Mouse (Mus musculus): ENCODE measurements around the gene Dmrt1.

Gene Dmrt1

DNA sequence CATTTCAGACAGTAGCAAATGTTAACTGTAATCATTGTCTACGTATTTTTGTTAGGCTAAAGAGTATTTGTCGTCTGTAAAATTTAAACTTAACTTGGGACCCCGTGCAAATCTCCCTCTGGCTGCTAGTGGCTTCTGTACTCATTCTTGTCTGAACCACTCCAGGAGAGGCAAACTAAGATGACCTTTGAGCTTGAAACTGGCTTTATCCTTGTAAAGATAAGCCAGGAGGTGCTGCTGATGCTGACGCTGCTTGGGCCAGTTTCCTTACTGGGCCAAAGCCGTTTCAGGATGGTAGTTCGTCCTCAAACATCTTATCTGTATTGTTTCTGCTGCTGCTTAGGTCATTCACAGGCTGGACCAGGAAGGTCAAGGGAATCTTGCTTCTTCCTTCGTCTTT, 64.4 kb downstream of the Dmrt1 start:
- no peak for DNase-seq (ENCODE audit: low read depth)

- DNase-seq (ENCODE audit: low read depth): no peak
These were observed 69.0 kb downstream of the Dmrt1 start for GRCm38 (mm10) chr19:25574431-25574830.

- no peak for DNase-seq (ENCODE audit: low read depth)
These were observed 69.8 kb downstream of the Dmrt1 start for GRCm38 (mm10) chr19:25574981-25575814.

GRCm38 (mm10) chr19:25578358-25578757, 72.9 kb downstream of the Dmrt1 start:
- no peak for DNase-seq (ENCODE audit: low read depth)

GRCm38 (mm10) chr19:25579440-25579839, 74.0 kb downstream of the Dmrt1 start:
- DNase-seq (ENCODE audit: low read depth): no peak

GRCm38 (mm10) chr19:25597717-25598232, 92.4 kb downstream of the Dmrt1 start:
- no peak for DNase-seq (ENCODE audit: low read depth)

- no peak for DNase-seq (ENCODE audit: low read depth)
These were observed 93.2 kb downstream of the Dmrt1 start for GRCm38 (mm10) chr19:25598626-25599025.

- no peak for DNase-seq (ENCODE audit: low read depth)
These were observed 96.5 kb downstream of the Dmrt1 start for GRCm38 (mm10) chr19:25601966-25602365.

GRCm38 (mm10) chr19:25607461-25608205, 102.2 kb downstream of the Dmrt1 start:
- DNase-seq (ENCODE audit: low read depth): no peak

GRCm38 (mm10) chr19:25608206-25608580, 102.8 kb downstream of the Dmrt1 start:
- DNase-seq (ENCODE audit: low read depth): no peak

DNA sequence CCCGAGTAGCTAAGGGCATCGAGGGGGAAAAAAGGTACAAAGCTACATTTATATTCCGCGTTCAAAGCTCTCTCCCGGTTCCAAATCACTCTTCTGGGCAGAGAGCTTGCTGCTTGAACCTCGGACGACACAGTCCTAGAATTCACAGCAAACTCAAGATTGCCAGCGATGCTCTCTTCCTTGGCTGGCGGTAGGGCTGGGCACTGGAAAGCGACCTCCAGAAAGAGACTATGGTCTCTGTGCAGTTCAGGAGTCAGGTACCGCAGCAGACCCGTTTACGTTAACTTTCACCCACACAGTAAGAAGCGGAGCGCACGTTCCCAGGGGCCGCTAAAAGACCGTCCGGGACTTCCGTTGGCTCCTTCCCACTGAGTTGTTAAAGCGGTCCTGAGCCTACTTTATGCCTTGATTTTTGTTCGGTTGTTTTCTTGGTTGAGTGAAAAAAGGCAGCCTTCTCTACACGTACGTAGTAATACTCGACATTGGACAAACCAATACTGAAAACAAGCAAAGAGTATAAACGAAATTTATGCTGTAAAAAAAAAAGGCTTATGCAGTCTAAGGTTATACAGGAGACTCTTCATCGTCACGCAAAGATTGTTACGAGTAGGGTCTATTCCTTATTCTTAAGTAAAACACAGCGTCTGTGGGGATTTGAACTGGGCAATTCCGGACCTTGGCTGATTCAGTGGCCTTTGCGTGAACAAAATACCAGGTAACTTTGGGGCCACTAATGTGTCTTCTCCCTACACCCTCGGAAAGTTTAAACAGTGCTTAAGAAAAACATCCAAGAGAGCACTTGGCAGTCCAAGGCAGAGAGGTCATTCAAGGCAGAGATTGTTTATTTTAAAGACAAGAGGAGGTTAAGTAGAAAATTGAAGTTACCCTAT, 103.8 kb downstream of the Dmrt1 start:
- no peak for DNase-seq (ENCODE audit: low read depth)

DNA sequence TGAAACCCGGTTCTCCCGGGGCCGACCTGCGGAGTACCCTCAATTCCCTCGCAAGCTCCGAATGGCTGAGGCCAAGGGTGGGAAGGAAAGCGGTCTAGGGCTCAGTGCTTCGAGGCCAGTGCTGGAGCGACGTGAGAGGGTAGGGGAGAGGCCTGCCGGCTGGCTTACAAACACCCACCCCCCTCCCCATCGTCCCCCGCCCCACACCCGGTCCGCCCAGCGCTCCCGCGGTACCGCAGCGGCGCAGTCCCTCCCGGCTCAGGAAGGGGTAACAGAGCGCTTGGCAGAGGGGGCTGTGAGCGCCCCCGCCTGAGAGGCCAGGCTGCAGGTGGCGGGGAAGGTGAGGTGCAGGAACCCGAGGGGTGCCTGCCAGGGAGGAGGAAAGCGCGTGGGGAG, 104.6 kb downstream of the Dmrt1 start, which contains the start of gene Dmrt3:
Gene Dmrt3, plus strand, starts transcription at position 287 of the 396 bp plus-strand sequence.
- no peak for DNase-seq (ENCODE audit: low read depth)

- no peak for DNase-seq (ENCODE audit: low read depth)
These were observed 105.1 kb downstream of the Dmrt1 start for GRCm38 (mm10) chr19:25610411-25611111.

- no peak for DNase-seq (ENCODE audit: low read depth)
These were observed 105.7 kb downstream of the Dmrt1 start for GRCm38 (mm10) chr19:25611116-25611515.

- no peak for DNase-seq (ENCODE audit: low read depth)
These were observed 106.7 kb downstream of the Dmrt1 start for GRCm38 (mm10) chr19:25611876-25612805.

DNA sequence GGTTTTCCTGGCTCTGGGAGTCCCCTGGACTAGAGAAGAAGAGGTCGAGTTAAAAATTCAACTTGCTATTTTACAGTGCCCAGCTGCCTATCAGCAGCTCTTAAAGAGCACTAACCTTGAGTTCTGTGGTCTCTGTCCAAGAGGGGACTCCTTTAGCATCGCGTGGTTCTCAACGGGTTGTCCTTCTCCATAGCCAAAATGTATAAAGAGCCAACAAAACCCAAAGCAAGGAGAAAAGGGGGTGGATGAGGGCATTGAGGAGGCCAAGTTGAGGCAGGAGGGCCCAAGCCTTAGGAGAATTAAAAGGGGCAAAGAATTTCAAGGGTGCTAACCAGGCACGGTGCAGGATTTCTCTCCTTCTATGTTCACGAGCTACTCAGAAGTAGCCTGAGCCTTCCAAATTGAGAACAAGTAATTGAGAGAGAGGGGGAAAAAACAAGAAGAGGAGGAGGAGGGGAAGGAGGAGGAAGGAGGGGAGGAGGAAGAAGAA, 107.4 kb downstream of the Dmrt1 start:
- DNase-seq (ENCODE audit: low read depth): no peak

- no peak for DNase-seq (ENCODE audit: low read depth)
These were observed 108.3 kb downstream of the Dmrt1 start for GRCm38 (mm10) chr19:25613476-25614300.

DNA sequence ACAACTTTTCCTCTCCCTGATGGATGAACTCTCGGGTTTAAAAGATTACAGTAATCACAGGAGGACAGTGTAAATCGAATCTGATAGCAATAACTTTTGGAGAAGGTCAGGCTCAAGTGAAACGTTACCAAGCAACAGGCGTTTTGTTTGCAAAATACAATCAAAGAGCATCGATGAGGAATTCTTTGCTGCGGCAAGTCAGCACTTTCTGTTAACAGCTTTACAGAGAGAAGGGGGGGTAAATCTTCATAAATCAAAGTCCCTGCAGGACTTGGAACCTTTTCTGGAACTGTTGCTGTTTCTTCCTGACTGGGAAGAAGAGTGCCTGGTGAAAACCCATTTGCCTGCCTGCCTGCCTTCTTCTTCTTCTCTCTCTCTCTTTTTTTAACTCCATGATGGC, 110.5 kb downstream of the Dmrt1 start:
- DNase-seq (ENCODE audit: low read depth): no peak
